Mouse (Mus musculus): ENCODE measurements around the gene Klrg1.

Klrg1 gene

GRCm38 (mm10) chr6:122282782-122283181, at the start of gene Klrg1:
Klrg1 (minus strand) TSS chr6:122282882.
- no peak for DNase-seq (ENCODE audit: low read depth, low spot score)

- no peak for DNase-seq (ENCODE audit: low read depth, low spot score)
Measured at GRCm38 (mm10) chr6:122325361-122325975, 42.8 kb upstream of the Klrg1 start.

GRCm38 (mm10) chr6:122318726-122319125, 36.0 kb upstream of the Klrg1 start:
- DNase-seq (ENCODE audit: low read depth, low spot score), result no peak

GRCm38 (mm10) chr6:122310187-122310820, 27.6 kb upstream of the Klrg1 start:
- DNase-seq (ENCODE audit: low read depth, low spot score), result no peak

- DNase-seq (ENCODE audit: low read depth, low spot score), result no peak
Measured at GRCm38 (mm10) chr6:122309446-122309960, 26.8 kb upstream of the Klrg1 start.

GRCm38 (mm10) chr6:122308505-122309393, 26.1 kb upstream of the Klrg1 start, which contains the start of gene M6pr:
M6pr (plus strand) TSS chr6:122308720.
- DNase-seq (ENCODE audit: low read depth, low spot score), result peak; percentile 99

- DNase-seq (ENCODE audit: low read depth, low spot score), result no peak
Measured at GRCm38 (mm10) chr6:122308136-122308504, 25.4 kb upstream of the Klrg1 start.

- DNase-seq (ENCODE audit: low read depth, low spot score), result no peak
Measured at GRCm38 (mm10) chr6:122306707-122307106, 24.0 kb upstream of the Klrg1 start.

GRCm38 (mm10) chr6:122304790-122305555, 22.3 kb upstream of the Klrg1 start:
- DNase-seq (ENCODE audit: low read depth, low spot score), result no peak

- peak; percentile 81 for DNase-seq (ENCODE audit: low read depth, low spot score)
Measured at GRCm38 (mm10) chr6:122304355-122304754, 21.7 kb upstream of the Klrg1 start.

- peak; percentile 33 for DNase-seq (ENCODE audit: low read depth, low spot score)
Measured at GRCm38 (mm10) chr6:122303526-122303925, 20.8 kb upstream of the Klrg1 start.

GRCm38 (mm10) chr6:122302661-122303060, 20.0 kb upstream of the Klrg1 start:
- no peak for DNase-seq (ENCODE audit: low read depth, low spot score)

- no peak for DNase-seq (ENCODE audit: low read depth, low spot score)
Measured at GRCm38 (mm10) chr6:122302121-122302520, 19.4 kb upstream of the Klrg1 start.

- DNase-seq (ENCODE audit: low read depth, low spot score), result no peak
Measured at GRCm38 (mm10) chr6:122299621-122300133, 17.0 kb upstream of the Klrg1 start.

GRCm38 (mm10) chr6:122298223-122298609, 15.5 kb upstream of the Klrg1 start:
- no peak for DNase-seq (ENCODE audit: low read depth, low spot score)

- DNase-seq (ENCODE audit: low read depth, low spot score), result peak; percentile 33
Measured at GRCm38 (mm10) chr6:122297279-122298222, 14.9 kb upstream of the Klrg1 start.

GRCm38 (mm10) chr6:122296918-122297278, 14.2 kb upstream of the Klrg1 start:
- DNase-seq (ENCODE audit: low read depth, low spot score), result no peak

GRCm38 (mm10) chr6:122295242-122295641, 12.6 kb upstream of the Klrg1 start:
- peak; percentile 47 for DNase-seq (ENCODE audit: low read depth, low spot score)

- peak; percentile 43 for DNase-seq (ENCODE audit: low read depth, low spot score)
Measured at GRCm38 (mm10) chr6:122294290-122294689, 11.6 kb upstream of the Klrg1 start.

GRCm38 (mm10) chr6:122293796-122294195, 11.1 kb upstream of the Klrg1 start:
- DNase-seq (ENCODE audit: low read depth, low spot score), result peak; percentile 75
